In the genomic region with DNA sequence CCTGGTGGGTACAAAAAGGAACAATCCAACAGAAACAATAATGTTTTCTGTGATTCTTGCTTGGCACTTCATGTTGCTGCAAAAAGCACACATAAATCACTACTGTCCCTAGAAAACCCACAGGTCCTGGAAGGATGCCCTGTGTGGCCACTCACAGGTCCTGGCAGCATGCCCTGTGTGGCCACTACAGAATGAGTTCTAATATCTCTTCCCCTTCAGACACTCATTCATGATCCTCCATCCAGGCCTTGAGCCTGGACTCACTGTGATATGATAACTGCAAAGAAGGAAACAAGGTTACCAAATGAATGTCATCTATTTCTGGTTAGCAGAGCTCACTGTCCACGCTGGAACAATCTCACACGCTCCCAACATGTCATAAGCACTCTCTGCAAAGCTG, we compare ENCODE assay signal across 18 mouse cellular contexts. TPM values are rescaled to one million over a fixed set of nuclear protein-coding genes. Genes with fewer than 3 reads are reported as not detected.
DNase-seq lines count a peak whose midpoint lies in the region; ATAC-seq and TF ChIP-seq lines count a peak whose summit lies in the region.
"Had no signal": no experiment of that assay in that cellular context is flagged by ENCODE, and none has a peak within 500 bp of the region (broad histone marks: within the 10 kb centered on the region; RNA-seq: fewer than 3 reads in every experiment).

No protein-coding gene starts in this region.

- H3K27me3 ChIP-seq in kidney, adult 2 months (replicated peaks; ENCODE audit: control insufficient read depth, insufficient read depth, low read length), result no peaks in the 10 kb centered on the region
- H3K27me3 ChIP-seq: embryonic facial prominence, embryonic 13.5 days had no signal

- intact Hi-C loops in heart, postnatal 10 days (cut with DNase I), result no loop called here

- H3K36me3 ChIP-seq in kidney, adult 2 months (ENCODE audit: control insufficient read depth, insufficient read depth, low read length), result no peaks in the 10 kb centered on the region
- H3K36me3 ChIP-seq: embryonic facial prominence, embryonic 13.5 days; forebrain, embryonic 10.5 days; midbrain, embryonic 10.5 days had no signal

- no peak for TF ChIP-seq CTCF in kidney, adult 2 months (conservative IDR thresholded peaks at IDR 0.05; ENCODE audit: insufficient read depth, insufficient read length, low read depth, low read length)

- 71% methylated on average over 2 of the region's 2 CpGs for WGBS in kidney, adult 2 months

- TF ChIP-seq POLR2A in kidney, adult 2 months (IDR thresholded peaks at IDR 0.05; ENCODE audit: low read depth, low read length), result no peak

- H3K4me1 ChIP-seq in kidney, adult 2 months (ENCODE audit: control insufficient read depth, insufficient read depth, low read length), result no peaks in the 10 kb centered on the region
- H3K4me1 ChIP-seq: embryonic facial prominence, embryonic 13.5 days; forebrain, embryonic 10.5 days; midbrain, embryonic 10.5 days had no signal

- H3K4me3 ChIP-seq in kidney, adult 2 months (ENCODE audit: insufficient read depth, low read depth, low read length), result no peak overlapping the region
- H3K4me3 ChIP-seq: embryonic facial prominence, embryonic 13.5 days; forebrain, embryonic 10.5 days; midbrain, embryonic 10.5 days had no signal

- peak; percentile 53 for DNase-seq in adrenal gland, adult 2 months
- no peak for DNase-seq in adrenal gland, postnatal 4 days (ENCODE audit: low spot score in 2 of 2)
- DNase-seq in kidney, postnatal 4 days, result peak; percentile 1 to 4
- no peak for DNase-seq in kidney, adult 2 months
- DNase-seq in Muller cell, postnatal 12 days (ENCODE audit: inconsistent ontology term), result peak; percentile 35
- peak; percentile 34 to 43 for DNase-seq in heart, postnatal 10 days
- DNase-seq in c-Kit-positive CD71-positive TER-119-positive erythroid progenitor cells, embryonic 14.5 days (ENCODE audit: low spot score), result no peak
- DNase-seq: cerebellum, postnatal 36 days; lung, postnatal 14 days had no signal

- no peak for ATAC-seq in inflammation-experienced regulatory T-cells, adult 6 months

- H3K27ac ChIP-seq in kidney, adult 2 months (ENCODE audit: insufficient read depth, low read depth, low read length), result no peak overlapping the region
- H3K27ac ChIP-seq: embryonic facial prominence, embryonic 13.5 days; forebrain, embryonic 10.5 days; kidney, postnatal 0 days; liver, embryonic 14.5 days; midbrain, embryonic 10.5 days had no signal

RNA-seq across cellular contexts. Expression of a gene that starts 34.3 kb away (rescaled TPM):
- not detected for total RNA-seq in adrenal gland, adult 2 months (2021)
- polyA plus RNA-seq in adrenal gland, adult 2 months (2012; rRNA removed), result not detected in 2 replicates
- total RNA-seq in adrenal gland, postnatal 4 days (2021), result not detected
- polyA plus RNA-seq in kidney, adult 2 months (2012; rRNA removed), result not detected in 2 replicates
- not detected for total RNA-seq in heart, postnatal 10 days (2021)
- polyA plus RNA-seq in inflammation-experienced regulatory T-cells, adult 6 months (2017; shearing (Covaris generic)), result not detected
- total RNA-seq: layer of hippocampus, postnatal 10 days; left cerebral cortex, postnatal 25 days had no signal
- polyA plus RNA-seq: embryonic facial prominence, embryonic 13.5 days; kidney, postnatal 0 days; liver, embryonic 14.5 days; testis, adult 2 months had no signal

Comparison
In these comparisons a context has a peak if more than half of its experiments do, and no peak if none do; other contexts are left out.
1. DNase-seq: peak in adrenal gland, adult 2 months (single experiment), kidney, postnatal 4 days (2 of 2), Muller cell, postnatal 12 days (single experiment) and heart, postnatal 10 days (2 of 2); none in adrenal gland, postnatal 4 days (0 of 2), kidney, adult 2 months (single experiment) and c-Kit-positive CD71-positive TER-119-positive erythroid progenitor cells, embryonic 14.5 days (single experiment).